Mouse (Mus musculus) T-helper 2 cell (primary cell): Measurements from ENCODE around the gene Nptx1.

Experiments used
- in situ Hi-C: fragments of 300-600 bp; cut with MboI, MseI; formaldehyde crosslinking; loops from one replicate; pipeline ENCODE4 v1.15.1; 2025; ENCODE audit warnings: high pct_unique_total_duplicates

Gene Nptx1

GRCm38 (mm10) chr11:119496147-119496546, 51.4 kb downstream of the Nptx1 start:
- in situ Hi-C loops: no loop called here

DNA sequence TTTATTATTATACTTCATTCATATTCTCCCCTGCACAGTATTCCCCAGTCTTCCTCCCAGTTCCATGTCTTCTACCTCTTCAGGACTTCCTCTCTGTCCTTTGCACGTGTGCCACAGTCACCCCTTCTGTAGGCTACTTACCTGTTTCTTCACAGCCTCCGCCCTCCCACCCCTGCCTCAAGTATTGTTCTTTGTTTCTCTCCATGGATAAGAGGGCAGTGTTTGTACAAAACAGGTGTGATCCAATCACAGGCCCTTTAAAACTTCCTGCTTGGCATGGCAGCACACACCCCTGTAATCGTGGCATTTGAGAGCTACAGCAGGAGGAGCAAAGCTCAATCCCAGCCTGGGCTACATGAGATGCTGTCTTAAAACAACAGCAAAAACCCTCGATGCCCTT, 54.0 kb downstream of the Nptx1 start:
- in situ Hi-C loops: no loop called here

GRCm38 (mm10) chr11:119492830-119493229, 54.7 kb downstream of the Nptx1 start:
- in situ Hi-C loops: no loop called here

DNA sequence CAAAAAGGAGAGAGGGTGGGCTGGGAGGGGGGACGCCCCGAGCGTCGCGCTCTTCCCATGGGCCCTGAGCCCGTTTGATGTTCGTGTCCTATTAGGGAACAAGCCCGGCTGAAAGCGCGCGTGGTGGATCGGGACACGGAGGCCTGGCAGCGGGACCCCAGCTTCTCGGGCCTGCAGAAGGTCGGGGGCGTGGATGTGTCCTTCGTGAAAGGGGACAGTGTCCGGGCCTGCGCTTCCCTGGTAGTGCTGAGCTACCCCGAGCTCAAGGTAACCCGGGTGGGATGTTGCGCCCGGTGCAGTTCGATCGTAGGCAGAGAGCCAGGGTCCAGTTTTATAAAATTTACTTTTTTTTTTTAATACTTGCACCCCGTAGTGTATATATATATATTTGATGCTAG, 55.9 kb downstream of the Nptx1 start:
- in situ Hi-C loops: no loop called here

- in situ Hi-C loops: no loop called here
These were observed 56.5 kb downstream of the Nptx1 start, which contains the start of gene Endov for GRCm38 (mm10) chr11:119490861-119491689. TSS of gene Endov (plus strand) at chr11:119491347.
